Mouse (Mus musculus): ENCODE data around the gene Mafg.

DNA sequence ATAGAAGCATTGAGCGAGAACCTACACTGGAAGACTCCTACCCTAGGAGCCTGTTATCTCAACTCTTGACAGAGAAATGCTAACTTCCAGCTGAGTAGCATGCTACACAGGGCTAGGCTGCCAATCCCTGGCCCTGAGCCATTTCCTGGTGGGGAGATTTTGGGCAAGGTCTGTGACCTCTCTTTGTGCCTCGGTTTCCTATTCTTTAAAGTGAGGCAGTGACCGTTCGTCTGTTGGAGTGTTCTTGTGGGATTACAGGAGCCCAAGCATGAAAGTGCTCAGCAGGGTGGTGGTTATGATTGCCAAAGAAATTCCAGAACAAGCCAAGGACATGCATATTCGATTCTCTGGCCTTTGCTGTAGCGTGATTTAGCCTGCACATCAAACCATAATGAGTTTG is 29.4 kb upstream of the Mafg start:
- TF ChIP-seq POLR2A (IDR thresholded peaks at IDR 0.05; ENCODE audit: low read depth, low read length): no peak
- no peak for TF ChIP-seq CTCF (IDR thresholded peaks at IDR 0.05; ENCODE audit: extremely low read depth, insufficient read depth, insufficient read length, insufficient replicate concordance)

Measured in spleen, adult 2 months (tissue).